Comparison of ENCODE assay signal across 17 mouse cellular contexts in the genomic region with DNA sequence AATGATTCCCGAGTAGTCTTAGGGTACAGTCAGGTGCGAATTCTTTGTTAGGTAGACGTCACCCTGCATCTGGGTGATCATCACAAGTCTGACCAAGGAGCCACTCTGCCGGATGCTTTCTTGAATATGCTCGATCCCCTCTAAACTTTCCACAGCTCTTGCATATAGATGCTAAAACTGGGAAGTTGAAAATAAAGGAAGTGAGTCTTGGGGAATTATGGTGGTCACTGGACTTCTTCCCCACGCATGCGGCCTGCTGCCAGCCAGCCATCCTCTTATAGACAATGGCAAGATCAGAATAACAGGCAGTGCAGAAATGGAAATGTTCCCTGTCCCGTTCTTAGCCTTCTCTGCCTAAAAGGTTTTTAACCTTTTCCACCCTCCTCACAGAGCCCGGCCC.
"Had no signal": no experiment of that assay in that cellular context is flagged by ENCODE, and none has a peak within 500 bp of the region (broad histone marks: within the 10 kb centered on the region; RNA-seq: fewer than 3 reads in every experiment).

No protein-coding gene starts in this region.

- ATAC-seq: liver, postnatal 0 days; lung, postnatal 0 days had no signal

- H3K4me3 ChIP-seq: limb, embryonic 12.5 days; limb, embryonic 15.5 days had no signal

- H3K4me2 ChIP-seq: liver, embryonic 11.5 days; midbrain, embryonic 11.5 days had no signal

- H3K36me3 ChIP-seq: limb, embryonic 12.5 days; limb, embryonic 15.5 days had no signal

- H3K27ac ChIP-seq: liver, embryonic 14.5 days; macrophage had no signal

- H3K9ac ChIP-seq: limb, embryonic 12.5 days; limb, embryonic 15.5 days; liver, embryonic 14.5 days; liver, postnatal 0 days; lung, embryonic 14.5 days had no signal

- H3K9me3 ChIP-seq: limb, embryonic 12.5 days; limb, embryonic 15.5 days had no signal

- DNase-seq: kidney, adult 9 months; kidney, postnatal 25 days; layer of hippocampus, postnatal 36 days; left cerebral cortex, postnatal 4 days; liver, postnatal 0 days; lung, embryonic 14.5 days; midbrain, embryonic 14.5 days; thymus, adult 2 months; thymus, postnatal 14 days; thymus, postnatal 4 days had no signal
